Mouse (Mus musculus) lung, adult 2 months (tissue): ENCODE data around the gene Ptpre. TPM values are rescaled to one million over a fixed set of nuclear protein-coding genes. Genes with fewer than 3 reads are reported as not detected.
"Not testable (repeated sequence)": the region's sequence is repeated elsewhere in the genome, so short reads cannot be mapped to it uniquely, and the experiment has no call there.

Source experiments
- DNase-seq: peaks from one replicate; pipeline ENCODE4 v3.0.0; 2022
- H3K4me1 ChIP-seq: fragments of 200-500 bp; 2 replicates; pipeline ENCODE4 v1.6.1; 2011; ENCODE audit warnings: low read length; ENCODE audit not compliant: control insufficient read depth, insufficient read depth
- H3K4me3 ChIP-seq: fragments of 200-500 bp; replicated peaks from 2 replicates; pipeline ENCODE3; 2011; ENCODE audit warnings: low read depth, mild to moderate bottlenecking, control low read depth, low read length; ENCODE audit errors: extremely low read depth
- CTCF ChIP-seq: fragments of 200-500 bp; IDR thresholded peaks from 2 replicates; pipeline ENCODE4 v1.5.1; 2011; ENCODE audit warnings: mild to moderate bottlenecking, low read length, control low read depth; ENCODE audit not compliant: insufficient read depth
- POLR2A ChIP-seq: fragments of 200-500 bp; IDR thresholded peaks from 2 replicates; pipeline ENCODE4 v1.6.1; 2011; ENCODE audit warnings: low read depth, mild to moderate bottlenecking, control low read depth, low read length, borderline replicate concordance; ENCODE audit errors: extremely low read depth
- WGBS: fragments of 180-500 bp; shearing (Covaris S2); methylation state at CpG from one replicate; pipeline ENCODE4 v1.1.7; 2018; 5-methylcytosine and 5-hydroxymethylcytosine counted together
- polyA plus RNA-seq: library from polyadenylated mRNA; depleted of rRNA; stranded (reverse); fragments of >200 nt; gene quantifications from 2 replicates; pipeline ENCODE4 v1.2.3, GENCODE M21; 2012

The Ptpre gene
- polyA plus RNA-seq, 1 experiment: 21.4 TPM

- WGBS: 70% methylated on average over 2 of the region's 2 CpGs
- TF ChIP-seq POLR2A (no peak), CTCF (no peak)
- no peak overlapping the region for H3K4me3 ChIP-seq
- H3K4me1 ChIP-seq: 0 out of 2 replicates have a peak, but pooled peaks cover 2% of the 10 kb centered on the region
- DNase-seq: no peak
These were observed 31.3 kb downstream of the Ptpre start for GRCm38 (mm10) chr7:135568550-135568949.

- DNase-seq: no peak
- no peak overlapping the region for H3K4me3 ChIP-seq
- TF ChIP-seq POLR2A (no peak), CTCF (no peak)
- H3K4me1 ChIP-seq: 0 out of 2 replicates have a peak, but pooled peaks cover 2% of the 10 kb centered on the region
These were observed 34.1 kb downstream of the Ptpre start for GRCm38 (mm10) chr7:135571392-135571791.

- TF ChIP-seq CTCF (no peak), POLR2A (no peak)
- peak; percentile 16 for DNase-seq
- 41% methylated on average over 10 of the region's 10 CpGs for WGBS
- 0 out of 2 replicates have a peak, but pooled peaks cover 2% of the 10 kb centered on the region for H3K4me1 ChIP-seq
- H3K4me3 ChIP-seq: no peak overlapping the region
These were observed 34.8 kb downstream of the Ptpre start for GRCm38 (mm10) chr7:135571951-135572559.

- H3K4me1 ChIP-seq, DNase-seq, H3K4me3 ChIP-seq: not testable (repeated sequence)
- WGBS: 60% methylated on average over 7 of the region's 7 CpGs
These were observed 38.2 kb downstream of the Ptpre start for GRCm38 (mm10) chr7:135575319-135576069.

GRCm38 (mm10) chr7:135576329-135576728, 39.0 kb downstream of the Ptpre start:
- Histone ChIP-seq H3K4me1 (no peaks in the 10 kb centered on the region), H3K4me3 (no peak overlapping the region)
- no peak for DNase-seq
- WGBS: 77% methylated on average over 3 of the region's 3 CpGs
- no peak for TF ChIP-seq POLR2A
- TF ChIP-seq CTCF: no peak

- TF ChIP-seq CTCF (no peak), POLR2A (no peak)
- DNase-seq: no peak
- 82% methylated on average over 16 of the region's 16 CpGs for WGBS
These were observed 41.5 kb downstream of the Ptpre start for GRCm38 (mm10) chr7:135578715-135579325.

GRCm38 (mm10) chr7:135580306-135581091, 43.2 kb downstream of the Ptpre start:
- TF ChIP-seq POLR2A (no peak), CTCF (no peak)
- Histone ChIP-seq H3K4me1 (no peaks in the 10 kb centered on the region), H3K4me3 (no peak overlapping the region)
- DNase-seq: no peak
- WGBS: 65% methylated on average over 7 of the region's 7 CpGs

More at GRCm38 (mm10) chr7:135578715-135579325, 41.5 kb downstream of the Ptpre start:
- H3K4me3 ChIP-seq: no peak overlapping the region
- H3K4me1 ChIP-seq: no peaks in the 10 kb centered on the region

GRCm38 (mm10) chr7:135581128-135581527, 43.8 kb downstream of the Ptpre start:
- TF ChIP-seq POLR2A: no peak
- no peak for TF ChIP-seq CTCF
- 70% methylated on average over 5 of the region's 5 CpGs for WGBS

GRCm38 (mm10) chr7:135585125-135585687, 47.9 kb downstream of the Ptpre start:
- DNase-seq: no peak
- Histone ChIP-seq H3K4me3 (no peak overlapping the region), H3K4me1 (no peaks in the 10 kb centered on the region; the same call in 1 of the 2 replicates)
- 85% methylated on average over 1 of the region's 1 CpGs for WGBS
- TF ChIP-seq POLR2A: no peak
- no peak for TF ChIP-seq CTCF

More at GRCm38 (mm10) chr7:135581128-135581527, 43.8 kb downstream of the Ptpre start:
- Histone ChIP-seq H3K4me1 (no peaks in the 10 kb centered on the region), H3K4me3 (no peak overlapping the region)
- DNase-seq: no peak
